Mouse (Mus musculus) cerebellum, postnatal 4 days (tissue): ENCODE results near the gene Odf3.
"Not testable (repeated sequence)": the region's sequence is repeated elsewhere in the genome, so short reads cannot be mapped to it uniquely, and the experiment has no call there.

Source experiments
- DNase-seq, 2 experiments: peaks; one replicate each; pipeline ENCODE4 v3.0.0; 2022; ENCODE audit warnings: low spot score in 2 of 2, mixed read lengths in 1 of 2

Gene Odf3

GRCm38 (mm10) chr7:140880865-140881515 is 33.4 kb downstream of the Odf3 start:
- no peak for DNase-seq

- peak; percentile 81 to 91 for DNase-seq
Observed at GRCm38 (mm10) chr7:140881696-140882468, 34.3 kb downstream of the Odf3 start, which contains the start of the genes Psmd13 and Sirt3. Psmd13 (plus strand) TSS chr7:140881968. Sirt3 (minus strand) TSS chr7:140882309.

GRCm38 (mm10) chr7:140882469-140882803 is 34.8 kb downstream of the Odf3 start:
- DNase-seq = no peak

GRCm38 (mm10) chr7:140890636-140891035 is 43.0 kb downstream of the Odf3 start:
- not testable (repeated sequence) for DNase-seq

- DNase-seq = no peak
Observed at GRCm38 (mm10) chr7:140894031-140894430, 46.4 kb downstream of the Odf3 start.

- no peak for DNase-seq
Observed at GRCm38 (mm10) chr7:140894611-140895010, 47.0 kb downstream of the Odf3 start.

- no peak for DNase-seq
Observed at GRCm38 (mm10) chr7:140897863-140898262, 50.3 kb downstream of the Odf3 start.

GRCm38 (mm10) chr7:140899121-140899520 is 51.5 kb downstream of the Odf3 start:
- no peak for DNase-seq

GRCm38 (mm10) chr7:140900220-140900619 is 52.6 kb downstream of the Odf3 start, which contains the start of gene Cox8b:
Cox8b (minus strand) TSS chr7:140900446.
- DNase-seq = no peak
